Mouse (Mus musculus): ENCODE measurements around the gene Nudt1. TPM values are rescaled to one million over a fixed set of nuclear protein-coding genes. Genes with fewer than 3 reads are reported as not detected.
A peak's percentile ranks its signal among the peaks of the same experiment; 100 is the strongest.

Gene Nudt1
- polyA plus RNA-seq, 1 experiment from 2014 or later = 39.6 TPM

DNA sequence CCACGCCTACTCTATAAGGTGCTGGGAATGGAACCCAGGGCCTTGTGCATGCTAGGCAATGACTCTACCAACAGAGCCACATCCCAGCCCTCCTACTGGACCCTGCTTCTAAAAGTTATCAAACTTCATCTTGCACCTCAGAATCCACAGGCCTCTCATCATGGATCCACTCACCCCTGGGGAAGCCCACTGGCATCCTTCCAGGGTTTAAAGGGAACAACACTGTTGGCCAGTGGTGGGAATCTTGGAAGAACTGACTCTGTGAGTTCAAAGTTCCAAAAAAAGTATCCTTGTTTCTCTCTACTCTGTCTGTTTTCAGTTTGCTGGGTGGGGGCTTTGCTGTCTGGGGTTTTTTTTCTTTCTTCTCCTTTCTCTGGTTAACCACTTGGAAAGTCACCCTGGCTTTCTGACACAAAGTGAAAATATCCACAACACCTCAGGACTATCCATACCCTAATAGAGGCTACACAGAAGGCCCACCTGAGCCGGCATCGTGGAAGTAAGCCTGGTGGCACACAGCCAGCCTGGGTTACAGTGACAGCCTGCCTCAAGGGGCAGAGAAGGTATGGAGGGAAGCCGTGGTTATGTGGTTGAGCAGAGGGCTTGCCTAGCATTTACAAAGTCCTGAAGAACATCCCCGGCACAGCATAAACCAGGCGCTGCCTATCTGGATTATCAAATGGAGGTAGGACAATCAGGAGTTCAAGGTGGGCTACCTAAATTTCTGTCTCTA is 56.8 kb downstream of the Nudt1 start:
- no peaks in the 10 kb centered on the region for H3K27me3 ChIP-seq (ENCODE audit: control insufficient read depth, insufficient read depth, low read length)
- no peak overlapping the region for H3K9ac ChIP-seq (replicated peaks; ENCODE audit: low read depth, low read length)
- no peak overlapping the region for H3K27ac ChIP-seq (ENCODE audit: low read length)
- H3K9me3 ChIP-seq (ENCODE audit: control insufficient read depth, low read depth, low read length) = no peaks in the 10 kb centered on the region
- H3K36me3 ChIP-seq (ENCODE audit: control insufficient read depth, insufficient read depth, low read length) = no peaks in the 10 kb centered on the region
- no peak overlapping the region for H3K4me3 ChIP-seq (ENCODE audit: low read depth, low read length)
- H3K4me1 ChIP-seq (ENCODE audit: control insufficient read depth, insufficient read depth, low read length) = no peaks in the 10 kb centered on the region
- H3K4me2 ChIP-seq (replicated peaks; ENCODE audit: low read depth, low read length) = no peak overlapping the region
- WGBS = 87% methylated on average over 6 of the region's 6 CpGs
- no peak for ATAC-seq (ENCODE audit: insufficient number of reproducible peaks, insufficient read depth, low FRiP score, low read depth)

DNA sequence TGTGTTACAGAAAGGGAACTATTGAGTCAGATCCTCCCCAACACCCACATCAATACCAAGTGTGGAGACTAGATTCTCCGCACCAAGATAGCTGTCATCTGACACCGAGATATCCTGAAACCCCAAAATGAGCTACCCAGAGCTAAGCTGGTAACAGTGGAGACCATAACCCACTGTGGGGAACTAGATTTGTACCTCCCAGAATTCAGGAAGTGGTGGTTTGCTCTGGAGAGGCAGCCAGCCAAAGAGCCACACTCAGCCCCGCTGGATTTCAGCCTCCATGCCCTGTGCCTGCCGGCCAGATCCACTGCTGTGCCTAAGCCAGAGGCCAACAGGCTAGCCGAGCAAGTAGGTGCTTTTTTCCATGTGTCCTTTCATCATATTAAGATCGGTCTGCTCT is 57.8 kb downstream of the Nudt1 start:
- no peaks in the 10 kb centered on the region for H3K36me3 ChIP-seq (ENCODE audit: control insufficient read depth, insufficient read depth, low read length)
- no peak overlapping the region for H3K9ac ChIP-seq (replicated peaks; ENCODE audit: low read depth, low read length)
- H3K4me3 ChIP-seq (ENCODE audit: low read depth, low read length) = no peak overlapping the region
- no peak overlapping the region for H3K4me2 ChIP-seq (replicated peaks; ENCODE audit: low read depth, low read length)
- 75% methylated on average over 6 of the region's 6 CpGs for WGBS
- H3K4me1 ChIP-seq (ENCODE audit: control insufficient read depth, insufficient read depth, low read length) = peaks cover 7% of the 10 kb centered on the region
- no peak overlapping the region for H3K27ac ChIP-seq (ENCODE audit: low read length)
- H3K9me3 ChIP-seq (ENCODE audit: control insufficient read depth, low read depth, low read length) = no peaks in the 10 kb centered on the region
- ATAC-seq (ENCODE audit: insufficient number of reproducible peaks, insufficient read depth, low FRiP score, low read depth) = no peak
- H3K27me3 ChIP-seq (ENCODE audit: control insufficient read depth, insufficient read depth, low read length) = no peaks in the 10 kb centered on the region

DNA sequence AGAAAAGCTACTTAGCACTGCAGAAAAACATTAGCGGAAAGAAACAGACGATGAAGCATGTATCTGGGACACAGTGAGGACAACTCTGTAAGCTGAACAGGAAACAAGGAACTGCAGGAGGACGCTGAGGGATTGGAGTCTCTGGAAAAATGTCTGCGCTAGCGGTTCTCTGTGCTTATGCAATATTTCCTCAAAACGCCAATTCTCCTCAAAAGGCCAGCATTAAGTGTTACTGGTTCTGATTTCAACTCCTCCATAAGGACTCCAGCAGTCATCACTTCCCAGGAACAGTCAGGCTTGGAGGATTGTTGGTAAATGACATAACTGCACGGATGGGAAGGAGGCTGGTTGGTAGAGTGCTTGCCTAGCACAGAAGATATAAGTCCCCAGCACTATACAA is 59.7 kb downstream of the Nudt1 start:
- Histone ChIP-seq H3K27ac (ENCODE audit: low read length) (no peak overlapping the region), H3K4me2 (replicated peaks; ENCODE audit: low read depth, low read length) (no peak overlapping the region), H3K4me3 (ENCODE audit: low read depth, low read length) (no peak overlapping the region), H3K27me3 (ENCODE audit: control insufficient read depth, insufficient read depth, low read length) (no peaks in the 10 kb centered on the region), H3K9me3 (ENCODE audit: control insufficient read depth, low read depth, low read length) (no peaks in the 10 kb centered on the region), H3K36me3 (ENCODE audit: control insufficient read depth, insufficient read depth, low read length) (no peaks in the 10 kb centered on the region), H3K4me1 (ENCODE audit: control insufficient read depth, insufficient read depth, low read length) (peaks cover 7% of the 10 kb centered on the region), H3K9ac (replicated peaks; ENCODE audit: low read depth, low read length) (no peak overlapping the region)
- WGBS = 84% methylated on average over 7 of the region's 7 CpGs
- ATAC-seq (ENCODE audit: insufficient number of reproducible peaks, insufficient read depth, low FRiP score, low read depth) = no peak

DNA sequence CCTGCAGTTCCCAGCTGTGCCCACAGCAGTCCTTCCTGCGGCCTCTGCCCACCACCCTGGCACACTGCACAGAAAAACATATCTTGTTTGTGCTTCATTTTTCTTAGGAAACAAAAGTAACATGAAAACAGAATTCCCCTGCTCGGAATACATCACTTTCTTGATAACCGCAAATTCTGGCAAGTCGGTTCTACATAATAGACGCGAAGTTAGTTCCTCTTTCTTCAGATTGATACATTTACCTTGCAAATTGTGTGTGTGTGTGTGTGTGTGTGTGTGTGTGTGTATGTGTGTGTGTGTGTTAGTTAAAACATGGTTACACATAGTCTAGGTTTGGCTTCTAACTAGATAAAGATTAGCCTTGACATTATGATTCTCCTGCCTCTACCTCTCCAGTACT is 61.2 kb downstream of the Nudt1 start:
- Histone ChIP-seq H3K9ac (replicated peaks; ENCODE audit: low read depth, low read length) (no peak overlapping the region), H3K36me3 (ENCODE audit: control insufficient read depth, insufficient read depth, low read length) (no peaks in the 10 kb centered on the region), H3K27ac (ENCODE audit: low read length) (no peak overlapping the region), H3K4me2 (replicated peaks; ENCODE audit: low read depth, low read length) (no peak overlapping the region), H3K4me3 (ENCODE audit: low read depth, low read length) (no peak overlapping the region), H3K9me3 (ENCODE audit: control insufficient read depth, low read depth, low read length) (no peaks in the 10 kb centered on the region), H3K27me3 (ENCODE audit: control insufficient read depth, insufficient read depth, low read length) (no peaks in the 10 kb centered on the region), H3K4me1 (ENCODE audit: control insufficient read depth, insufficient read depth, low read length) (peaks cover 7% of the 10 kb centered on the region)
- WGBS = 90% methylated on average over 6 of the region's 6 CpGs
- ATAC-seq (ENCODE audit: insufficient number of reproducible peaks, insufficient read depth, low FRiP score, low read depth) = no peak

- peaks cover 13% of the 10 kb centered on the region for H3K4me1 ChIP-seq (ENCODE audit: control insufficient read depth, insufficient read depth, low read length)
- H3K27me3 ChIP-seq (ENCODE audit: control insufficient read depth, insufficient read depth, low read length) = no peaks in the 10 kb centered on the region
- WGBS = 14% methylated on average over 7 of the region's 7 CpGs
- no peaks in the 10 kb centered on the region for H3K36me3 ChIP-seq (ENCODE audit: control insufficient read depth, insufficient read depth, low read length)
- no peak overlapping the region for H3K4me3 ChIP-seq (ENCODE audit: low read depth, low read length)
- no peak; the same call in 1 of the 2 replicates for ATAC-seq (ENCODE audit: insufficient number of reproducible peaks, insufficient read depth, low FRiP score, low read depth)
- H3K27ac ChIP-seq (ENCODE audit: low read length) = 0 out of 2 replicates have a peak overlapping the region, but pooled peaks have one; percentile 27
- no peak overlapping the region for H3K9ac ChIP-seq (replicated peaks; ENCODE audit: low read depth, low read length)
- no peaks in the 10 kb centered on the region for H3K9me3 ChIP-seq (ENCODE audit: control insufficient read depth, low read depth, low read length)
- no peak overlapping the region for H3K4me2 ChIP-seq (replicated peaks; ENCODE audit: low read depth, low read length)
Measured at GRCm38 (mm10) chr5:140383559-140383958, 62.1 kb downstream of the Nudt1 start.

- ATAC-seq (ENCODE audit: insufficient number of reproducible peaks, insufficient read depth, low FRiP score, low read depth) = no peak
- Histone ChIP-seq H3K27me3 (ENCODE audit: control insufficient read depth, insufficient read depth, low read length) (no peaks in the 10 kb centered on the region), H3K4me1 (ENCODE audit: control insufficient read depth, insufficient read depth, low read length) (peaks cover 14% of the 10 kb centered on the region), H3K36me3 (ENCODE audit: control insufficient read depth, insufficient read depth, low read length) (no peaks in the 10 kb centered on the region), H3K27ac (ENCODE audit: low read length) (no peak overlapping the region), H3K9me3 (ENCODE audit: control insufficient read depth, low read depth, low read length) (no peaks in the 10 kb centered on the region), H3K4me2 (replicated peaks; ENCODE audit: low read depth, low read length) (no peak overlapping the region), H3K4me3 (ENCODE audit: low read depth, low read length) (no peak overlapping the region), H3K9ac (replicated peaks; ENCODE audit: low read depth, low read length) (no peak overlapping the region)
- WGBS = 77% methylated on average over 1 of the region's 1 CpGs
Measured at GRCm38 (mm10) chr5:140384462-140384861, 63.0 kb downstream of the Nudt1 start.

DNA sequence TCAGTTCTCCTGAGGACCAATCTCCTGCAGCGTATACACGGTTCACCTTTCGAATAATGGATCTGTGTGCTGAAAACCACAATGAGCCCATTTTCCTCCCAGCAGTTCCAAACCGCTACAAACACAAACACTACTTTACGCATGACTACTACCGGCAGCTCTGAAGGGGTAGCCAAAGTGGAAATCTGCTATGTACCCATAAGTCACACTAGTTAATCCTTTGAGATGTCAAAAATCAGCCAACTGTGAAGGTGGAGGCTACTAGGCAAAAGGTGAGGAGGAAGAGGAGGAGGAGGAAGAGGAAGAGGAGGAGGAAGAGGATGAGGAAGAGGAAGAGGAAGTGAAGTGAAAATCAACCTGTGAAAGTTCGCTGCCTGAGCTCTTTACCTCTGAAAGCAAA is 65.8 kb downstream of the Nudt1 start:
- Histone ChIP-seq H3K9me3 (ENCODE audit: control insufficient read depth, low read depth, low read length) (no peaks in the 10 kb centered on the region), H3K27ac (ENCODE audit: low read length) (no peak overlapping the region), H3K27me3 (ENCODE audit: control insufficient read depth, insufficient read depth, low read length) (no peaks in the 10 kb centered on the region; the same call in 1 of the 2 replicates), H3K9ac (replicated peaks; ENCODE audit: low read depth, low read length) (no peak overlapping the region), H3K4me2 (replicated peaks; ENCODE audit: low read depth, low read length) (no peak overlapping the region), H3K4me3 (ENCODE audit: low read depth, low read length) (no peak overlapping the region), H3K4me1 (ENCODE audit: control insufficient read depth, insufficient read depth, low read length) (peaks cover 14% of the 10 kb centered on the region), H3K36me3 (ENCODE audit: control insufficient read depth, insufficient read depth, low read length) (no peaks in the 10 kb centered on the region)
- ATAC-seq (ENCODE audit: insufficient number of reproducible peaks, insufficient read depth, low FRiP score, low read depth) = no peak
- 88% methylated on average over 7 of the region's 7 CpGs for WGBS

All from stomach, embryonic 14.5 days (tissue).